Mouse (Mus musculus): Measurements from ENCODE around the gene Phyhipl. TPM values are rescaled to one million over a fixed set of nuclear protein-coding genes. Genes with fewer than 3 reads are reported as not detected.
A peak's percentile ranks its signal among the peaks of the same experiment; 100 is the strongest.

Gene Phyhipl
- polyA plus RNA-seq, 1 experiment from 2014 or later = 355 TPM

GRCm38 (mm10) chr10:70532249-70532648 lies 123.5 kb downstream of the Phyhipl start:
- no peak for ATAC-seq (ENCODE audit: low read depth)
- no peak overlapping the region for H3K4me3 ChIP-seq (ENCODE audit: low read depth, low read length)
- H3K9me3 ChIP-seq (ENCODE audit: control insufficient read depth, low read length) = no peaks in the 10 kb centered on the region
- H3K4me2 ChIP-seq (ENCODE audit: low read depth, low read length) = no peak overlapping the region
- no peaks in the 10 kb centered on the region for H3K27me3 ChIP-seq (ENCODE audit: control insufficient read depth, insufficient read depth, low read length)
- no peak overlapping the region for H3K9ac ChIP-seq (replicated peaks; ENCODE audit: low read depth, low read length)
- H3K36me3 ChIP-seq (ENCODE audit: control insufficient read depth, insufficient read depth, low read length) = peaks cover 3% of the 10 kb centered on the region; the same call in 1 of the 2 replicates
- H3K4me1 ChIP-seq (ENCODE audit: control insufficient read depth, insufficient read depth, low read length) = no peaks in the 10 kb centered on the region
- no peak overlapping the region for H3K27ac ChIP-seq (ENCODE audit: low read depth, low read length)
- 86% methylated on average over 9 of the region's 9 CpGs for WGBS

- peaks cover 3% of the 10 kb centered on the region; the same call in 1 of the 2 replicates for H3K36me3 ChIP-seq (ENCODE audit: control insufficient read depth, insufficient read depth, low read length)
- no peak for ATAC-seq (ENCODE audit: low read depth)
- no peak overlapping the region for H3K4me3 ChIP-seq (ENCODE audit: low read depth, low read length)
- H3K9ac ChIP-seq (replicated peaks; ENCODE audit: low read depth, low read length) = no peak overlapping the region
- 86% methylated on average over 12 of the region's 12 CpGs for WGBS
- no peaks in the 10 kb centered on the region for H3K4me1 ChIP-seq (ENCODE audit: control insufficient read depth, insufficient read depth, low read length)
- H3K4me2 ChIP-seq (ENCODE audit: low read depth, low read length) = no peak overlapping the region
- H3K27ac ChIP-seq (ENCODE audit: low read depth, low read length) = no peak overlapping the region
- no peaks in the 10 kb centered on the region for H3K27me3 ChIP-seq (ENCODE audit: control insufficient read depth, insufficient read depth, low read length)
- no peaks in the 10 kb centered on the region for H3K9me3 ChIP-seq (ENCODE audit: control insufficient read depth, low read length)
These were observed 125.5 kb downstream of the Phyhipl start for GRCm38 (mm10) chr10:70530185-70530823.

- 0 out of 2 replicates have a peak overlapping the region, but pooled peaks have one; percentile 62 for H3K9ac ChIP-seq (replicated peaks; ENCODE audit: low read depth, low read length)
- no peak for ATAC-seq (ENCODE audit: low read depth)
- H3K9me3 ChIP-seq (ENCODE audit: control insufficient read depth, low read length) = no peaks in the 10 kb centered on the region
- no peaks in the 10 kb centered on the region for H3K27me3 ChIP-seq (ENCODE audit: control insufficient read depth, insufficient read depth, low read length)
- H3K4me2 ChIP-seq (ENCODE audit: low read depth, low read length) = peak overlapping the region; percentile 93
- no peak overlapping the region for H3K27ac ChIP-seq (ENCODE audit: low read depth, low read length)
- peaks cover 16% of the 10 kb centered on the region for H3K4me1 ChIP-seq (ENCODE audit: control insufficient read depth, insufficient read depth, low read length)
- WGBS = 26% methylated on average over 5 of the region's 5 CpGs
- peak overlapping the region; percentile 47 for H3K4me3 ChIP-seq (ENCODE audit: low read depth, low read length)
- H3K36me3 ChIP-seq (ENCODE audit: control insufficient read depth, insufficient read depth, low read length) = no peaks in the 10 kb centered on the region
These were observed 134.4 kb downstream of the Phyhipl start for GRCm38 (mm10) chr10:70521379-70521778.

GRCm38 (mm10) chr10:70520143-70521131 lies 135.3 kb downstream of the Phyhipl start:
- Histone ChIP-seq H3K36me3 (ENCODE audit: control insufficient read depth, insufficient read depth, low read length) (no peaks in the 10 kb centered on the region), H3K27ac (ENCODE audit: low read depth, low read length) (peak overlapping the region; percentile 60), H3K4me3 (ENCODE audit: low read depth, low read length) (peak overlapping the region; percentile 47), H3K9me3 (ENCODE audit: control insufficient read depth, low read length) (no peaks in the 10 kb centered on the region), H3K4me2 (ENCODE audit: low read depth, low read length) (peak overlapping the region; percentile 93), H3K4me1 (ENCODE audit: control insufficient read depth, insufficient read depth, low read length) (peaks cover 16% of the 10 kb centered on the region), H3K9ac (replicated peaks; ENCODE audit: low read depth, low read length) (peak overlapping the region; percentile 62), H3K27me3 (ENCODE audit: control insufficient read depth, insufficient read depth, low read length) (no peaks in the 10 kb centered on the region)
- ATAC-seq (ENCODE audit: low read depth) = peak; percentile 89
- 1% methylated on average over 38 of the region's 38 CpGs for WGBS

GRCm38 (mm10) chr10:70519640-70520099 lies 136.1 kb downstream of the Phyhipl start:
- Histone ChIP-seq H3K36me3 (ENCODE audit: control insufficient read depth, insufficient read depth, low read length) (no peaks in the 10 kb centered on the region), H3K4me1 (ENCODE audit: control insufficient read depth, insufficient read depth, low read length) (peaks cover 16% of the 10 kb centered on the region), H3K9ac (replicated peaks; ENCODE audit: low read depth, low read length) (peak overlapping the region; percentile 62; the same call in 1 of the 2 replicates), H3K4me3 (ENCODE audit: low read depth, low read length) (peak overlapping the region; percentile 47), H3K27me3 (ENCODE audit: control insufficient read depth, insufficient read depth, low read length) (no peaks in the 10 kb centered on the region), H3K4me2 (ENCODE audit: low read depth, low read length) (peak overlapping the region; percentile 93), H3K9me3 (ENCODE audit: control insufficient read depth, low read length) (no peaks in the 10 kb centered on the region), H3K27ac (ENCODE audit: low read depth, low read length) (peak overlapping the region; percentile 34; the same call in 1 of the 2 replicates)
- ATAC-seq (ENCODE audit: low read depth) = peak; percentile 38; the same call in 1 of the 2 replicates
- 3% methylated on average over 14 of the region's 14 CpGs for WGBS

GRCm38 (mm10) chr10:70516661-70517060 lies 139.1 kb downstream of the Phyhipl start:
- Histone ChIP-seq H3K27ac (ENCODE audit: low read depth, low read length) (no peak overlapping the region), H3K4me1 (ENCODE audit: control insufficient read depth, insufficient read depth, low read length) (peaks cover 16% of the 10 kb centered on the region), H3K27me3 (ENCODE audit: control insufficient read depth, insufficient read depth, low read length) (no peaks in the 10 kb centered on the region), H3K9me3 (ENCODE audit: control insufficient read depth, low read length) (no peaks in the 10 kb centered on the region), H3K4me2 (ENCODE audit: low read depth, low read length) (no peak overlapping the region), H3K36me3 (ENCODE audit: control insufficient read depth, insufficient read depth, low read length) (no peaks in the 10 kb centered on the region), H3K9ac (replicated peaks; ENCODE audit: low read depth, low read length) (no peak overlapping the region), H3K4me3 (ENCODE audit: low read depth, low read length) (no peak overlapping the region)
- WGBS = 92% methylated on average over 8 of the region's 8 CpGs
- ATAC-seq (ENCODE audit: low read depth) = no peak

- no peak for ATAC-seq (ENCODE audit: low read depth)
- 74% methylated on average over 9 of the region's 9 CpGs for WGBS
- no peaks in the 10 kb centered on the region for H3K36me3 ChIP-seq (ENCODE audit: control insufficient read depth, insufficient read depth, low read length)
- H3K9me3 ChIP-seq (ENCODE audit: control insufficient read depth, low read length) = no peaks in the 10 kb centered on the region
- H3K4me2 ChIP-seq (ENCODE audit: low read depth, low read length) = no peak overlapping the region
- no peak overlapping the region for H3K4me3 ChIP-seq (ENCODE audit: low read depth, low read length)
- H3K9ac ChIP-seq (replicated peaks; ENCODE audit: low read depth, low read length) = no peak overlapping the region
- no peak overlapping the region for H3K27ac ChIP-seq (ENCODE audit: low read depth, low read length)
- H3K27me3 ChIP-seq (ENCODE audit: control insufficient read depth, insufficient read depth, low read length) = no peaks in the 10 kb centered on the region
- H3K4me1 ChIP-seq (ENCODE audit: control insufficient read depth, insufficient read depth, low read length) = peaks cover 4% of the 10 kb centered on the region; the same call in 1 of the 2 replicates
These were observed 140.9 kb downstream of the Phyhipl start for GRCm38 (mm10) chr10:70514848-70515247.

GRCm38 (mm10) chr10:70507880-70508279 lies 147.9 kb downstream of the Phyhipl start:
- WGBS = 98% methylated on average over 3 of the region's 3 CpGs
- no peaks in the 10 kb centered on the region for H3K36me3 ChIP-seq (ENCODE audit: control insufficient read depth, insufficient read depth, low read length)
- H3K4me2 ChIP-seq (ENCODE audit: low read depth, low read length) = no peak overlapping the region
- peaks cover 4% of the 10 kb centered on the region; the same call in 1 of the 2 replicates for H3K4me1 ChIP-seq (ENCODE audit: control insufficient read depth, insufficient read depth, low read length)
- H3K9ac ChIP-seq (replicated peaks; ENCODE audit: low read depth, low read length) = no peak overlapping the region
- H3K27ac ChIP-seq (ENCODE audit: low read depth, low read length) = no peak overlapping the region
- ATAC-seq (ENCODE audit: low read depth) = no peak
- H3K27me3 ChIP-seq (ENCODE audit: control insufficient read depth, insufficient read depth, low read length) = no peaks in the 10 kb centered on the region
- no peak overlapping the region for H3K4me3 ChIP-seq (ENCODE audit: low read depth, low read length)
- H3K9me3 ChIP-seq (ENCODE audit: control insufficient read depth, low read length) = no peaks in the 10 kb centered on the region
